Mouse (Mus musculus) cortical plate, adult 2 months (tissue): ENCODE data around the gene Gm10837.

ENCODE experiments used
- CTCF ChIP-seq: fragments of 200-500 bp; IDR thresholded peaks from 2 replicates; pipeline ENCODE4 v1.5.1; 2011; ENCODE audit warnings: mild to moderate bottlenecking, control low read depth, low read length; ENCODE audit not compliant: insufficient read depth; ENCODE audit errors: extremely low read depth
- POLR2A ChIP-seq: fragments of 200-500 bp; IDR thresholded peaks from 2 replicates; pipeline ENCODE4 v1.6.1; 2011; ENCODE audit warnings: mild to moderate bottlenecking, low read length, control low read depth; ENCODE audit not compliant: insufficient read depth; ENCODE audit errors: extremely low read depth

DNA sequence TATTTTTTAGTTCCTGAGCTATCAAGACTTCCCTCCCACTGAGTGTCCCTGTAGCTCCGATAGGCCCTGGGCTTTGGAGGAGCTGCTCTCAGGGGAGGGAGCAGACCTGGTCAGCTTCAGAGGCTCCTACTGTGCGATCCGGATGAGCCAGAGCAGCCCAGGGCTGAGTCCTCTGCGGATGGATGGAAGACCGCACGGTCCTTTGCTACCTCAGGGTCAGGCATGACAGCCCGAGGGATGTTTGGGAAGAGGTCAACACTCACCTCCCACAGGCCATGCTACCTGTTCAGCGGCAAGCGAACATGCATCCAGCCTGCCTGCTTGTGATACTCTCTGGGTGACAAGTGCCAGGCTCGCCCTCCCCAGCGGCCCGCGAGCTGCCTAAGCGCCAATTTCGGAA, 9.2 kb upstream of the Gm10837 start:
- no peak for TF ChIP-seq CTCF
- TF ChIP-seq POLR2A = no peak
